Mouse (Mus musculus): ENCODE data around the gene Phf21a.
"Not testable (repeated sequence)": the region's sequence is repeated elsewhere in the genome, so short reads cannot be mapped to it uniquely, and the experiment has no call there.

Gene Phf21a

DNA sequence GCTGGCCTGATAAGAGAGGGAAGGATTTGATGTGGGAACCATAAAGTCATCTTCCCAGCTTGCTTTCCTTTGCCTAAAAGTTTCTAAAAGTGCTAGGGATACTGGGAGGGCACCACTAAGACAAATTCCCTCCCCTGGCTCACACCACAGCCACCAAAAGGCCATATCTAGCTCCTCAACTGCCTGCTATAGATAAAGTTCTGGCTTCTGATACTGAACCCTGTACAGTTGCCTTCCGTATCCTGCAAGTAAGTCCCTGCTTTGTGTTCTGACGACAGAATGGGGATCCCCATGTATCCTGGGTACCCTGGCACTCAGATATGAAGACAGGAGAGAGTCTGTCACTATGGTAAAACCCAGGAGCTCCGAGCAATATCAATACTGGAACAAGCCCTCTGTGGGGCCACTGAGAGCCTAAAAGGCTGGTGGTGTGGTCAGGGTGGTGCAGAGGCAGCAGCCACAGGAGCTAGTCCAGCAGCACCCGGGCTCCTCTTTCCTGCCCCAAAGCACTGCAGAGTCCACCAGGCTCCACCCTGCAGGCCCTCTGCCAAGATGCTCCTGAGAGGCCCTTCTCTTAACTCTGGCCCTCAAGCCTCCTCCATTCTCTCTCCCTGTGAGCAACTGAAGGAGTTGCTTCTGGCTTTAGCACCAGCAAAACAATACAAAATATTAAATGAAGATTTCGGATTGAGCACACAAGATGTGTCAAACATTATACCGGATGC lies 297.5 kb downstream of the Phf21a start:
- peaks cover 60% of the 10 kb centered on the region for H3K4me1 ChIP-seq (replicated peaks; ENCODE audit: low read depth, low read length)
- H3K27me3 ChIP-seq (ENCODE audit: insufficient read depth, low read length), result peaks cover 45% of the 10 kb centered on the region
- no peaks in the 10 kb centered on the region for H3K9me3 ChIP-seq (ENCODE audit: low read length)
- H3K36me3 ChIP-seq (ENCODE audit: insufficient read depth, low read length), result peaks cover 21% of the 10 kb centered on the region
- H3K4me3 ChIP-seq (replicated peaks; ENCODE audit: low read length), result no peak overlapping the region
- no peak for TF ChIP-seq CTCF (conservative IDR thresholded peaks at IDR 0.05; ENCODE audit: low read length)
- TF ChIP-seq POU5F1 (IDR thresholded peaks at IDR 0.05; ENCODE audit: borderline replicate concordance, low read length), result no peak
- no peak for TF ChIP-seq NANOG (IDR thresholded peaks at IDR 0.05; ENCODE audit: borderline replicate concordance, low read length)

DNA sequence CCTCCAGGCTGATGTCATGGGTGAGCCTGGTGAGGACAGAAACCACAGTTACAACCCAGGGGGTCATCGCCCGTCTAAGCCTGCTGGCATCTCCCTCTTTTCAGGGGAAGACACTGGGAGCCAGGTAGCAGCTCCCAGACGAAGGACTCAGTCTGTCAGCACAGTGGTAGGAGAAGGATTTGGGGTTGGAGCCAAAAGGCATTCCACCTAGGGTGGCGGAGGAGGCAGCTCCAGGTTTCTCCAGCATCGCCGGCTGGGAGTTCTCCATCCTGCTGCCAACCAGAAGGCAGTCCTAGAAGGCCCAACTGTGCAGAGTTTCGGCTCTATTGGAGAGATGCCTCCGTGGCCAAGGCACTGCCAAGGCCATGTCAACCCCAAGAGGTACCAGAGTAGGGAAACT lies 298.2 kb downstream of the Phf21a start:
- Histone ChIP-seq H3K4me3 (replicated peaks; ENCODE audit: low read length) (no peak overlapping the region), H3K27me3 (ENCODE audit: insufficient read depth, low read length) (peaks cover 45% of the 10 kb centered on the region)
- TF ChIP-seq CTCF (conservative IDR thresholded peaks at IDR 0.05; ENCODE audit: low read length) (no peak), POU5F1 (IDR thresholded peaks at IDR 0.05; ENCODE audit: borderline replicate concordance, low read length) (no peak), NANOG (IDR thresholded peaks at IDR 0.05; ENCODE audit: borderline replicate concordance, low read length) (no peak)

DNA sequence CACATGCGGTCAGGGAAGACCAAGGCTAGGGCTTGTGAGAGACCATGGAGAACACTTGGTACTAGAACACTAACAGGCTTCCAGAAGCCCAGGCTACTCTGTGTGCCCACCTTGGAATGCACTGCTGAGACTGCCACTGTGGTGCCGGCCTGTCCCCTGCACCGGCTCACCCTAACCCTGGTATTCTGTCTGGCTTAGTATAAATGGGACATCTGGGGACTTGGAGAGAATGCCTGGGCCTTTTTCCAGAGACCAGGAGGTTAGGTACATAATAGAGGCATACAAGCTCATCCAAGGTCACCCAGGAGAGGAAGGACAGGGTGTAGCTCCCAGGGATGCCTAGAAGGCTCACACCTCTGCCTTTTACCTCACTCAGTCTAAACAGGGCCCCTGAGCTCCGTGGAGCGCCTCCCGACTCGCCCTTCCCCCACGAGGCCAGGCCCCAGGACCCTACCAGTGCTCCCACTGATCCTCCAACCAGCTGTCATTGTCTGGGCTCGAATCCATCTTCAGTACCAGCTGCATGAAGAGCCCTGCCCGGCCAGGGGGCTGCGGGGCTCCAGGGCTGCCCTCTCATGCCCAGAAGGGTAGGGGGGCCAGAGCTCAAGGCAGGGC lies 298.9 kb downstream of the Phf21a start:
- H3K4me3 ChIP-seq (replicated peaks; ENCODE audit: low read length), result peak overlapping the region; percentile 61
- H3K36me3 ChIP-seq (ENCODE audit: insufficient read depth, low read length), result peaks cover 6% of the 10 kb centered on the region; the same call in 1 of the 2 replicates
- H3K9me3 ChIP-seq (ENCODE audit: low read length), result no peaks in the 10 kb centered on the region
- TF ChIP-seq POU5F1 (IDR thresholded peaks at IDR 0.05; ENCODE audit: borderline replicate concordance, low read length) (no peak), NANOG (IDR thresholded peaks at IDR 0.05; ENCODE audit: borderline replicate concordance, low read length) (no peak), CTCF (conservative IDR thresholded peaks at IDR 0.05; ENCODE audit: low read length) (no peak)
- H3K27me3 ChIP-seq (ENCODE audit: insufficient read depth, low read length), result peaks cover 42% of the 10 kb centered on the region
- H3K4me1 ChIP-seq (replicated peaks; ENCODE audit: low read depth, low read length), result peaks cover 46% of the 10 kb centered on the region

More for the DNA sequence above, 298.2 kb downstream of the Phf21a start:
- Histone ChIP-seq H3K9me3 (ENCODE audit: low read length) (no peaks in the 10 kb centered on the region), H3K4me1 (replicated peaks; ENCODE audit: low read depth, low read length) (peaks cover 52% of the 10 kb centered on the region), H3K36me3 (ENCODE audit: insufficient read depth, low read length) (peaks cover 13% of the 10 kb centered on the region)

DNA sequence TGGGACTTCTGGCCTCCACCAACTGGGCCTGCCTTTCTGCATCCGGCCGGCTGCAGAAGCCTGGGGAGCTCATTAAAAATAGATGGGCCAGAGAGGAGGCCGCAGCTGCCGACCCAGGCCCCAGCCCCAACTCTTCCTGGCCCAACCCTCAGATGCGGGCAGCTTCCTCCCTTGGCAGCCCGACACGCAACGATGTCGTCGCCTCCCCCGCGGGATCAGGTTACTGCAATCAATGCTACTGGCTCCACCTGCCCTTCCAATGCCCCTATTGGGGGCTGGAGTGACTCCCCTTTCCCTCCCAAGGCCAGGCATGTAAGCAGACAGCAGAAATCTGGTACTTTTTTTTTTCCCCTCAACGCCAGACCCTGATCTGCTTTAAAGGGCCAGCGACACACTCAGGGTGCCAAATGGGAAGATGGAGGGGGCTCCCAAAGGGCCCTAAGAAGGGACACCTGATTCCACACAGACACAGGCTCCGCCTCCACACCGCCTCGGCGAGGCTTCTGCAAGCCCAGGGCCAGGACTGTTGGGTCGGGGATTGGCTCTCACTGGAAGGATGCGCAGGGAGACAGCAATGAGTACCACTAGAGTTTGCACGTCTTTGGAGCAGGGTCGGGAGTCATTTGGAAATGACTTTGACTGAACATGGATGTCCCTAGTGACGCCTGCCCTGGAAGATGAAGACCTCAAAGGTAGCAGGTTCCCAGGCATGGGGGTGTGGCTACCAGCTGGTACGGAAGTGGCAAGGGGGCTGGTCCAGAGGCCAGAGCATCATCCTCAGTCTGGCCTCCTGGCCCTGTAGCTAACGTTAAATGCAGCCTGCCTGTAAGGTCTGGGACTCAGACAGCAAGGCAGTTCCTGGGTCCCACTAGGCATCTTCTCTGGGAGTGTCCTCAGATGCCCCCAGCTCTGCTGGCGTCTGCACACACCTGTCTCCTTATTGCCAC lies 299.7 kb downstream of the Phf21a start:
- H3K4me1 ChIP-seq (replicated peaks; ENCODE audit: low read depth, low read length), result peaks cover 40% of the 10 kb centered on the region
- H3K4me3 ChIP-seq (replicated peaks; ENCODE audit: low read length), result peak overlapping the region; percentile 61
- no peak for TF ChIP-seq NANOG (IDR thresholded peaks at IDR 0.05; ENCODE audit: borderline replicate concordance, low read length)
- no peak for TF ChIP-seq POU5F1 (IDR thresholded peaks at IDR 0.05; ENCODE audit: borderline replicate concordance, low read length)
- no peak for TF ChIP-seq CTCF (conservative IDR thresholded peaks at IDR 0.05; ENCODE audit: low read length)
- H3K27me3 ChIP-seq (ENCODE audit: insufficient read depth, low read length), result peaks cover 35% of the 10 kb centered on the region
- H3K36me3 ChIP-seq (ENCODE audit: insufficient read depth, low read length), result no peaks in the 10 kb centered on the region; the same call in 1 of the 2 replicates
- H3K9me3 ChIP-seq (ENCODE audit: low read length), result no peaks in the 10 kb centered on the region

DNA sequence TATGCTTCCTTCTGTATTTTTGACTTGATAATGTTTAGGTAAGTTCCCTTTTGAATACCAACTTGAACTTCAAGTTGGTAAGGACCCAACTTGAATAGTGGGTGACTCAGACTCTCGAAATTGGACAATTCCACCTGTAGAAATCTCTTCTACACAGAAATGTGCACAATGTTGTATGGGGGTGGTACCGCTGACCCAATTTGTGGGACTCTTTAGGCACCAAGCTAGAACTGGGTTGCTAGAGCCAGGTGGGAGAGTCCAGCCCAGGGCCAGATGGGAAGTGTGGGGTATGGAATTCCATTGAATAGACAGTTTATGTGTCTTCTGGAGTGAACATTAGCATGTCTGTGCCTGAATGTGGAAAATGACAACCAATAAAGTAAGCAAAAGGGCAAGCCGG lies 302.6 kb downstream of the Phf21a start:
- no peak overlapping the region for H3K4me3 ChIP-seq (replicated peaks; ENCODE audit: low read length)
- no peaks in the 10 kb centered on the region for H3K36me3 ChIP-seq (ENCODE audit: insufficient read depth, low read length)
- H3K27me3 ChIP-seq (ENCODE audit: insufficient read depth, low read length), result peaks cover 29% of the 10 kb centered on the region
- H3K9me3 ChIP-seq (ENCODE audit: low read length), result no peaks in the 10 kb centered on the region
- TF ChIP-seq POU5F1 (IDR thresholded peaks at IDR 0.05; ENCODE audit: borderline replicate concordance, low read length), result no peak
- no peak for TF ChIP-seq NANOG (IDR thresholded peaks at IDR 0.05; ENCODE audit: borderline replicate concordance, low read length)
- TF ChIP-seq CTCF (conservative IDR thresholded peaks at IDR 0.05; ENCODE audit: low read length), result no peak
- peaks cover 33% of the 10 kb centered on the region for H3K4me1 ChIP-seq (replicated peaks; ENCODE audit: low read depth, low read length)

DNA sequence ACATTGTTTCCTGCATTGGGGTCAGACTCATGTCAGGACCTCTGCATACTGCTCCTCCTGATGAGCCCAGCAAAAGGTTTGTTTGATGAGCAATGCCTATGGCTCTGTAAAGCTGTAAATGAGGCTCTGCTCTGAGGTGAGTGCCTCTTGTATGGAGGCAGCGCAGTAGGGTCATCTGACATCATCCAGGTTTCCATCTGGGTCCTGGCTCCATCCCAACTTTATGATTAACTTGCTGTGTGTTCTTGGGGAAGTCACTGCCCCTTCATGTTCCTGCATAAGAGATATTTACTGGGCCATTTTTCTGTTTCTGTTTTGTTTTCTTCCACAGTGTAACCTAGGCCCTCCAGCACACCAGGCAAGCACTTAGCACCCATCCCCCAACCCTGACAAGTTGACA lies 304.5 kb downstream of the Phf21a start:
- no peaks in the 10 kb centered on the region for H3K9me3 ChIP-seq (ENCODE audit: low read length)
- H3K27me3 ChIP-seq (ENCODE audit: insufficient read depth, low read length), result peaks cover 28% of the 10 kb centered on the region
- peaks cover 27% of the 10 kb centered on the region for H3K4me1 ChIP-seq (replicated peaks; ENCODE audit: low read depth, low read length)
- no peak for TF ChIP-seq NANOG (IDR thresholded peaks at IDR 0.05; ENCODE audit: borderline replicate concordance, low read length)
- no peak for TF ChIP-seq POU5F1 (IDR thresholded peaks at IDR 0.05; ENCODE audit: borderline replicate concordance, low read length)
- TF ChIP-seq CTCF (conservative IDR thresholded peaks at IDR 0.05; ENCODE audit: low read length), result no peak
- H3K36me3 ChIP-seq (ENCODE audit: insufficient read depth, low read length), result no peaks in the 10 kb centered on the region
- H3K4me3 ChIP-seq (replicated peaks; ENCODE audit: low read length), result no peak overlapping the region

DNA sequence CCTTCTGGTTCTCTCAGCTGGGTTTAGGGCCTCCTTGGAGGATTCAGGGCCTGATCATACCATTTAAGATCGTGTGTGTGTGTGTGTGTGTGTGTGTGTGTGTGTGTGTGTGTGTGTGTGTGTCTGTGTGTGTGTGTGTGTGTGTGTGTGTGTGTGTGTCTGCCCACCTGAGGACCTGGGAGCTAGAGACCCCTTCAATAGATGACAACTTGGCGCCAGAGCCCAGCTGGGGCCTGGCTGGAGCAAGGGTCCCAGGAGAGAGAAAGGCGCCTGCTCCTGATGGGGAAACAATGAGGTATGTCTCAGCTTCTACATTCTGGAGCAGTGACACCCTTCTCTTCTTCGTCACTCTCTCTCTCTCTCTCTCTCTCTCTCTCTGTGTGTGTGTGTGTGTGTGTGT lies 307.0 kb downstream of the Phf21a start:
- H3K4me1 ChIP-seq (replicated peaks; ENCODE audit: low read depth, low read length), result peaks cover 21% of the 10 kb centered on the region
- peaks cover 19% of the 10 kb centered on the region for H3K36me3 ChIP-seq (ENCODE audit: insufficient read depth, low read length)
- not testable (repeated sequence) for H3K27me3 ChIP-seq (ENCODE audit: insufficient read depth, low read length)

DNA sequence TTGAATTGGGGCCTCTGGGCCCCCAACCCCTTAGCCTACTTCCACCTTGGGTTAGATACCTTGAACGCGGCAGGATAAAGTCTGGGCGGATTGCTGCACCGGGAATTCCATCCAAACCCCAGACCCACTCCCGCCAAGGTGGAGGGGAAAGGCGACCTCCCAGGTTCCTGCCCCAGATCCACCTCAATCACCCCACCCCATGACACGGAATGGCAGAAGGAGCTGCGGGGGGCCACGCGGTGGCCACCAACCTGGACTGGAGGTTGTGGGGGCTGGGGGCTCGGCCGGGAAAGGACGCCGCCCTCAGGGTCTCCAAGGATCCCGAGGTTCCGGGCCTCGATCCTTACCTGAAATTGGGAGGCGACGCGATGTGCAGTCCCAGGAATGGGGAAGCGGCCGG lies 307.8 kb downstream of the Phf21a start:
- Histone ChIP-seq H3K27me3 (ENCODE audit: insufficient read depth, low read length) (peaks cover 10% of the 10 kb centered on the region), H3K4me3 (replicated peaks; ENCODE audit: low read length) (peak overlapping the region; percentile 89), H3K36me3 (ENCODE audit: insufficient read depth, low read length) (peaks cover 27% of the 10 kb centered on the region), H3K4me1 (replicated peaks; ENCODE audit: low read depth, low read length) (peaks cover 21% of the 10 kb centered on the region), H3K9me3 (ENCODE audit: low read length) (no peaks in the 10 kb centered on the region)
- TF ChIP-seq CTCF (conservative IDR thresholded peaks at IDR 0.05; ENCODE audit: low read length), result no peak
- no peak for TF ChIP-seq POU5F1 (IDR thresholded peaks at IDR 0.05; ENCODE audit: borderline replicate concordance, low read length)
- no peak for TF ChIP-seq NANOG (IDR thresholded peaks at IDR 0.05; ENCODE audit: borderline replicate concordance, low read length)

More for the DNA sequence above, 307.0 kb downstream of the Phf21a start:
- not testable (repeated sequence) for H3K4me3 ChIP-seq (replicated peaks; ENCODE audit: low read length); H3K9me3 ChIP-seq (ENCODE audit: low read length)

All from E14TG2a.4 (cell line).